Mouse (Mus musculus) hindbrain, embryonic 12.5 days (tissue): ENCODE measurements around the gene Sh3pxd2b. TPM values are rescaled to one million over a fixed set of nuclear protein-coding genes. Genes with fewer than 3 reads are reported as not detected.

Experiments
- ATAC-seq: fragments of 200-750 bp; cut with Nextera tagmentation; 2 replicates; pipeline ENCODE4 v1.8.0; 2017; ENCODE audit warnings: moderate TSS enrichment; ENCODE audit not compliant: low FRiP score
- H3K27ac ChIP-seq: fragments of 300-500 bp; sonication (generic); 2 replicates; pipeline ENCODE4 v1.5.1; 2016; ENCODE audit warnings: mild to moderate bottlenecking
- H3K27me3 ChIP-seq: fragments of 300-500 bp; sonication (generic); 2 replicates; pipeline ENCODE4 v1.6.1; 2016; ENCODE audit warnings: mild to moderate bottlenecking
- H3K36me3 ChIP-seq: fragments of 300-500 bp; sonication (generic); 2 replicates; pipeline ENCODE4 v1.6.1; 2016; ENCODE audit warnings: mild to moderate bottlenecking
- H3K4me1 ChIP-seq: fragments of 300-500 bp; sonication (generic); 2 replicates; pipeline ENCODE4 v1.6.1; 2016
- H3K4me2 ChIP-seq: fragments of 300-500 bp; sonication (generic); replicated peaks from 2 replicates; pipeline ENCODE4 v1.6.1; 2016; ENCODE audit warnings: mild to moderate bottlenecking
- H3K4me3 ChIP-seq: fragments of 300-500 bp; sonication (generic); 2 replicates; pipeline ENCODE4 v1.5.1; 2016; ENCODE audit warnings: mild to moderate bottlenecking
- H3K9ac ChIP-seq: fragments of 300-500 bp; sonication (generic); 2 replicates; pipeline ENCODE4 v1.6.1; 2016; ENCODE audit warnings: mild to moderate bottlenecking, moderate library complexity
- H3K9me3 ChIP-seq: fragments of 300-500 bp; sonication (generic); replicated peaks from 2 replicates; pipeline ENCODE4 v1.6.1; 2016; ENCODE audit warnings: mild to moderate bottlenecking
- WGBS: fragments of 180-500 bp; shearing (Covaris S2); methylation state at CpG from one replicate; pipeline ENCODE4 v1.1.7; 2016; 5-methylcytosine and 5-hydroxymethylcytosine counted together
- polyA plus RNA-seq: library from polyadenylated mRNA; unstranded; fragments of >200 nt; fragmentation: Nextera tagmentation; extraction: Ambion mirVana; gene quantifications from 2 replicates; pipeline ENCODE4 v1.2.1, GENCODE M21; 2016

Gene Sh3pxd2b
- polyA plus RNA-seq, 1 experiment from 2014 or later = 29.5 TPM

- H3K36me3 ChIP-seq = peaks cover 4% of the 10 kb centered on the region
- H3K9ac ChIP-seq = no peak overlapping the region
- peaks cover 26% of the 10 kb centered on the region for H3K4me1 ChIP-seq
- no peak overlapping the region for H3K4me3 ChIP-seq
- H3K27me3 ChIP-seq = no peaks in the 10 kb centered on the region
- H3K4me2 ChIP-seq = no peak overlapping the region
- 65% methylated on average over 6 of the region's 6 CpGs for WGBS
- H3K9me3 ChIP-seq = no peaks in the 10 kb centered on the region
- ATAC-seq = no peak
- no peak overlapping the region for H3K27ac ChIP-seq
Observed at GRCm38 (mm10) chr11:32345504-32346297, 1.9 kb upstream of the Sh3pxd2b start.

- H3K4me2 ChIP-seq = peak overlapping the region; percentile 85
- H3K36me3 ChIP-seq = peaks cover 20% of the 10 kb centered on the region
- peak; percentile 59 for ATAC-seq
- H3K27ac ChIP-seq = peak overlapping the region; percentile 85
- WGBS = 4% methylated on average over 10 of the region's 10 CpGs
- peak overlapping the region; percentile 95 for H3K9ac ChIP-seq
- peak overlapping the region; percentile 73 for H3K4me3 ChIP-seq
- H3K4me1 ChIP-seq = peaks cover 26% of the 10 kb centered on the region
- H3K27me3 ChIP-seq = no peaks in the 10 kb centered on the region
- H3K9me3 ChIP-seq = no peaks in the 10 kb centered on the region
Observed at GRCm38 (mm10) chr11:32347264-32347606, 385 bp upstream of the Sh3pxd2b start.

- peak overlapping the region; percentile 95 for H3K9ac ChIP-seq
- no peak for ATAC-seq
- H3K27ac ChIP-seq = peak overlapping the region; percentile 85
- H3K36me3 ChIP-seq = peaks cover 28% of the 10 kb centered on the region
- peaks cover 26% of the 10 kb centered on the region for H3K4me1 ChIP-seq
- 18% methylated on average over 9 of the region's 9 CpGs for WGBS
- no peaks in the 10 kb centered on the region for H3K9me3 ChIP-seq
- peak overlapping the region; percentile 73 for H3K4me3 ChIP-seq
- peak overlapping the region; percentile 85 for H3K4me2 ChIP-seq
- no peaks in the 10 kb centered on the region for H3K27me3 ChIP-seq
Observed at GRCm38 (mm10) chr11:32348433-32349283, 1.0 kb downstream of the Sh3pxd2b start.

GRCm38 (mm10) chr11:32349284-32349953 is 1.8 kb downstream of the Sh3pxd2b start:
- no peak for ATAC-seq
- no peaks in the 10 kb centered on the region for H3K27me3 ChIP-seq
- peak overlapping the region; percentile 85 for H3K4me2 ChIP-seq
- peak overlapping the region; percentile 95 for H3K9ac ChIP-seq
- 67% methylated on average over 13 of the region's 13 CpGs for WGBS
- peak overlapping the region; percentile 73 for H3K4me3 ChIP-seq
- peak overlapping the region; percentile 45; the same call in 1 of the 2 replicates for H3K27ac ChIP-seq
- H3K36me3 ChIP-seq = peaks cover 28% of the 10 kb centered on the region
- H3K4me1 ChIP-seq = peaks cover 26% of the 10 kb centered on the region
- no peaks in the 10 kb centered on the region for H3K9me3 ChIP-seq

- WGBS = 81% methylated on average over 6 of the region's 6 CpGs
- no peak overlapping the region for H3K9ac ChIP-seq
Observed at GRCm38 (mm10) chr11:32352946-32353345, 5.3 kb downstream of the Sh3pxd2b start.

GRCm38 (mm10) chr11:32355377-32355776 is 7.8 kb downstream of the Sh3pxd2b start:
- peaks cover 9% of the 10 kb centered on the region; the same call in 1 of the 2 replicates for H3K4me1 ChIP-seq
- no peaks in the 10 kb centered on the region for H3K27me3 ChIP-seq
- no peaks in the 10 kb centered on the region for H3K9me3 ChIP-seq
- WGBS = 65% methylated on average over 1 of the region's 1 CpGs
- no peak overlapping the region for H3K4me2 ChIP-seq
- H3K9ac ChIP-seq = no peak overlapping the region
- ATAC-seq = no peak
- H3K27ac ChIP-seq = no peak overlapping the region
- H3K4me3 ChIP-seq = no peak overlapping the region
- H3K36me3 ChIP-seq = peaks cover 31% of the 10 kb centered on the region

More at GRCm38 (mm10) chr11:32352946-32353345, 5.3 kb downstream of the Sh3pxd2b start:
- H3K4me2 ChIP-seq = no peak overlapping the region
- no peaks in the 10 kb centered on the region for H3K9me3 ChIP-seq
- no peak for ATAC-seq
- peaks cover 33% of the 10 kb centered on the region for H3K36me3 ChIP-seq
- H3K27ac ChIP-seq = no peak overlapping the region
- no peak overlapping the region for H3K4me3 ChIP-seq
- H3K4me1 ChIP-seq = peaks cover 31% of the 10 kb centered on the region
- no peaks in the 10 kb centered on the region for H3K27me3 ChIP-seq

- no peak overlapping the region for H3K4me3 ChIP-seq
- no peak overlapping the region; the same call in 1 of the 2 replicates for H3K27ac ChIP-seq
- H3K4me2 ChIP-seq = no peak overlapping the region
- no peaks in the 10 kb centered on the region for H3K9me3 ChIP-seq
- no peaks in the 10 kb centered on the region for H3K27me3 ChIP-seq
- peak; percentile 35; the same call in 1 of the 2 replicates for ATAC-seq
- peaks cover 9% of the 10 kb centered on the region for H3K4me1 ChIP-seq
- WGBS = 56% methylated on average over 9 of the region's 9 CpGs
- H3K9ac ChIP-seq = no peak overlapping the region
- 0 out of 2 replicates have a peak, but pooled peaks cover 9% of the 10 kb centered on the region for H3K36me3 ChIP-seq
Observed at GRCm38 (mm10) chr11:32357686-32358085, 10.1 kb downstream of the Sh3pxd2b start.

GRCm38 (mm10) chr11:32358399-32358798 is 10.8 kb downstream of the Sh3pxd2b start:
- Histone ChIP-seq H3K4me2 (no peak overlapping the region), H3K9me3 (no peaks in the 10 kb centered on the region), H3K4me3 (no peak overlapping the region), H3K27me3 (no peaks in the 10 kb centered on the region), H3K9ac (no peak overlapping the region), H3K36me3 (0 out of 2 replicates have a peak, but pooled peaks cover 5% of the 10 kb centered on the region), H3K4me1 (peaks cover 16% of the 10 kb centered on the region), H3K27ac (no peak overlapping the region)
- 83% methylated on average over 6 of the region's 6 CpGs for WGBS
- ATAC-seq = no peak

- H3K4me2 ChIP-seq = no peak overlapping the region
- H3K36me3 ChIP-seq = 0 out of 2 replicates have a peak, but pooled peaks cover 5% of the 10 kb centered on the region
- no peak overlapping the region for H3K9ac ChIP-seq
- no peak overlapping the region for H3K27ac ChIP-seq
- WGBS = 90% methylated on average over 4 of the region's 4 CpGs
- no peak overlapping the region for H3K4me3 ChIP-seq
- no peaks in the 10 kb centered on the region for H3K9me3 ChIP-seq
- H3K4me1 ChIP-seq = peaks cover 28% of the 10 kb centered on the region
- H3K27me3 ChIP-seq = no peaks in the 10 kb centered on the region
- ATAC-seq = no peak
Observed at GRCm38 (mm10) chr11:32359566-32359965, 11.9 kb downstream of the Sh3pxd2b start.

GRCm38 (mm10) chr11:32361774-32362173 is 14.2 kb downstream of the Sh3pxd2b start:
- H3K4me1 ChIP-seq = peaks cover 37% of the 10 kb centered on the region
- no peaks in the 10 kb centered on the region for H3K9me3 ChIP-seq
- ATAC-seq = no peak
- 94% methylated on average over 9 of the region's 9 CpGs for WGBS
- no peak overlapping the region for H3K27ac ChIP-seq
- H3K9ac ChIP-seq = no peak overlapping the region
- H3K4me3 ChIP-seq = no peak overlapping the region
- H3K36me3 ChIP-seq = no peaks in the 10 kb centered on the region
- no peaks in the 10 kb centered on the region for H3K27me3 ChIP-seq
- H3K4me2 ChIP-seq = no peak overlapping the region

- H3K9ac ChIP-seq = no peak overlapping the region
- peaks cover 29% of the 10 kb centered on the region for H3K4me1 ChIP-seq
- no peak overlapping the region for H3K4me2 ChIP-seq
- H3K4me3 ChIP-seq = no peak overlapping the region
- 60% methylated on average over 3 of the region's 3 CpGs for WGBS
- no peaks in the 10 kb centered on the region; the same call in 1 of the 2 replicates for H3K36me3 ChIP-seq
- H3K9me3 ChIP-seq = no peaks in the 10 kb centered on the region
- no peaks in the 10 kb centered on the region for H3K27me3 ChIP-seq
- H3K27ac ChIP-seq = peak overlapping the region; percentile 56
- ATAC-seq = peak; percentile 23
Observed at GRCm38 (mm10) chr11:32363188-32363587, 15.6 kb downstream of the Sh3pxd2b start.
